ENCODE assay signal across 25 mouse cellular contexts in genomic region chr6:122527596-122527995, GRCm38 (mm10). TPM values are rescaled to one million over a fixed set of nuclear protein-coding genes. Genes with fewer than 3 reads are reported as not detected.
DNase-seq lines count a peak whose midpoint lies in the region; ATAC-seq and TF ChIP-seq lines count a peak whose summit lies in the region.
"Had no signal": no experiment of that assay in that cellular context is flagged by ENCODE, and none has a peak within 500 bp of the region (broad histone marks: within the 10 kb centered on the region; RNA-seq: fewer than 3 reads in every experiment).

No protein-coding gene starts in this region.

- no peak overlapping the region for H3K4me3 ChIP-seq in thymus, adult 2 months (ENCODE audit: control insufficient read depth, insufficient read depth, low read length)
- H3K4me3 ChIP-seq: hindbrain, embryonic 12.5 days; left cerebral cortex, adult 2 months; liver, embryonic 12.5 days; megakaryocyte, embryonic 14.5 days; neural tube, embryonic 12.5 days had no signal

- DNase-seq in thymus, adult 2 months = peak; percentile 4
- DNase-seq in thymus, adult 18-20 months = no peak
- DNase-seq in thymus, postnatal 4 days = peak; percentile 29
- no peak for DNase-seq in kidney, postnatal 36 days
- no peak for DNase-seq in lung, postnatal 14 days
- DNase-seq in cerebellum, adult 8-10 months = no peak
- DNase-seq: cerebellum, postnatal 10 days; gastrocnemius, postnatal 36 days; kidney, postnatal 10 days; lung, embryonic 14.5 days; right cerebral cortex, postnatal 25 days had no signal

- H3K27ac ChIP-seq in thymus, adult 2 months (ENCODE audit: control insufficient read depth, insufficient read depth, low read length) = no peak overlapping the region
- H3K27ac ChIP-seq: hindbrain, embryonic 12.5 days; left cerebral cortex, adult 2 months; liver, embryonic 12.5 days; neural tube, embryonic 12.5 days had no signal

- 5% methylated on average over 12 of the region's 12 CpGs for WGBS in thymus, adult 2 months

- TF ChIP-seq POLR2A in thymus, adult 2 months (IDR thresholded peaks at IDR 0.05; ENCODE audit: control insufficient read depth, extremely low read depth, insufficient read depth, low read length, poor library complexity) = no peak

- no peak for TF ChIP-seq CTCF in thymus, adult 2 months (IDR thresholded peaks at IDR 0.05; ENCODE audit: borderline replicate concordance, control insufficient read depth, extremely low read depth, insufficient read depth, low read length, poor library complexity)

- peak; percentile 96 for ATAC-seq in activated CD4-positive, CD25-positive, alpha-beta regulatory T cell, adult 4 months
- 0 out of 2 replicates have a peak, but pooled peaks have one; percentile 31 for ATAC-seq in monocyte, adult 5-6 weeks (replicated peaks; ENCODE audit: insufficient number of reproducible peaks, low FRiP score, low TSS enrichment, poor library complexity, severe bottlenecking)
- ATAC-seq: intestine, embryonic 16.5 days; liver, embryonic 12.5 days; midbrain, embryonic 16.5 days had no signal

- no peaks in the 10 kb centered on the region for H3K36me3 ChIP-seq in thymus, adult 2 months (ENCODE audit: control insufficient read depth, insufficient read depth, low read length)
- H3K36me3 ChIP-seq: hindbrain, embryonic 12.5 days; liver, embryonic 12.5 days; neural tube, embryonic 12.5 days had no signal

- H3K27me3 ChIP-seq in thymus, adult 2 months (ENCODE audit: control insufficient read depth, insufficient read depth, low read length) = no peaks in the 10 kb centered on the region
- H3K27me3 ChIP-seq: hindbrain, embryonic 12.5 days; neural tube, embryonic 12.5 days had no signal

- no peaks in the 10 kb centered on the region for H3K4me1 ChIP-seq in thymus, adult 2 months (replicated peaks; ENCODE audit: control insufficient read depth, insufficient read depth, low read length)
- H3K4me1 ChIP-seq: hindbrain, embryonic 12.5 days; liver, embryonic 12.5 days; megakaryocyte, embryonic 14.5 days; neural tube, embryonic 12.5 days had no signal

RNA-seq across cellular contexts. Expression of gene Mfap5, which starts 22.0 kb away (rescaled TPM):
- polyA plus RNA-seq in thymus, adult 2 months (2012; rRNA removed) = 17.5 and 26.2 TPM in 2 replicates
- polyA plus RNA-seq in activated CD4-positive, CD25-positive, alpha-beta regulatory T cell, adult 4 months (2017; shearing (Covaris generic)) = not detected
- not detected in 3 replicates for total RNA-seq in monocyte, adult 5-6 weeks (2017)

RNA-seq across cellular contexts. Expression of gene Aicda, which starts 26.0 kb away (rescaled TPM):
- 0.28 and 0.42 TPM in 2 replicates for polyA plus RNA-seq in thymus, adult 2 months (2012; rRNA removed)
- 1 to 10 TPM; 2.0 to 4.3 TPM for polyA plus RNA-seq in activated CD4-positive, CD25-positive, alpha-beta regulatory T cell, adult 4 months (2017; shearing (Covaris generic))
- total RNA-seq in monocyte, adult 5-6 weeks (2017) = 1.6 TPM in 1 of 3 replicates, not detected in the others
- total RNA-seq: gastrocnemius, postnatal 36 days; layer of hippocampus, adult 8-10 months; left cerebral cortex, adult 2 months had no signal
- polyA plus RNA-seq: forebrain, embryonic 11.5 days; frontal cortex, adult 2 months; heart, embryonic 14.5 days; intestine, embryonic 16.5 days; liver, embryonic 12.5 days; lung, embryonic 14.5 days; stomach, embryonic 14.5 days had no signal

RNA-seq across cellular contexts. Expression of gene Rimklb, which starts 29.0 kb away (rescaled TPM):
- polyA plus RNA-seq in thymus, adult 2 months (2012; rRNA removed) = 0.65 and 0.70 TPM in 2 replicates
- polyA plus RNA-seq in activated CD4-positive, CD25-positive, alpha-beta regulatory T cell, adult 4 months (2017; shearing (Covaris generic)) = under 1 TPM; 0.32 to 0.42 TPM
- not detected in 3 replicates for total RNA-seq in monocyte, adult 5-6 weeks (2017)

Comparison
In these comparisons a context has a peak if more than half of its experiments do, and no peak if none do; other contexts are left out.
1. DNase-seq: peak in thymus, adult 2 months (single experiment) and thymus, postnatal 4 days (single experiment); none in thymus, adult 18-20 months (0 of 2), kidney, postnatal 36 days (0 of 2), lung, postnatal 14 days (single experiment) and cerebellum, adult 8-10 months (single experiment).
2. RNA of gene Mfap5, which starts 22.0 kb away (polyA plus RNA-seq): 17.5 to 26.2 TPM in thymus, adult 2 months; not detected in activated CD4-positive, CD25-positive, alpha-beta regulatory T cell, adult 4 months; every median in the first group is over 10 times any median in the second.